Mouse (Mus musculus): ENCODE results near the gene Plk3. TPM values are rescaled to one million over a fixed set of nuclear protein-coding genes. Genes with fewer than 3 reads are reported as not detected.

Plk3 gene
- polyA plus RNA-seq, 1 experiment: 23.9 TPM

DNA sequence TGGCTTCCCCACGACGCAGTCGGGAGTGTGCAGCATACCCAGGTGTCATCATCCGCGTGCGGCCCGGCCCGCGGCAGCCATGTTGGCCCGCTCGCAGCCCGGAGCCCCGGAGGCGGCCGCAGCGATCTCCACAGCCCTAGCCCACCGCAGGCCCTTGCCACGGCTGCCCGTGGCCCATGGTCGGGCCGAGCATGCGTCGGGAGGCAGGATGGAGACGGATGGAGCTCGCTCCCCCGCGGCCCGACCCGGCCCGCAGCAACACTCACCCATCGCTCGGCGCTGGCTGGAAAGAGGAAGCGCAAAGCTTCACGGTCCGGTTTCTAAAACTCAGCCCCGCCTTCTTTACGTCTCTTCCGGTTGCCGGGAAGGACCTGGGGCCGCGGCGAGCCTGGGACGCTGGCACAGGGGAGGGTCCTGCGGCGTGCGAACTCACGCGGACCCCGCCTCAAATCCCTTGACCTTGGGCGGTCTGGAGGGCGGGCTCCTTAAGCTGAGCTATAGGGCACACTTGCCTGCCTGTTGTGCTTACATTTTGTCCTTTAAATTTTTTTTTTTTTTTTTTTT is 22.1 kb upstream of the Plk3 start, which contains the start of gene Rps8:
Gene Rps8, minus strand, starts transcription at position 452 of the 564 bp plus-strand sequence.
- Histone ChIP-seq H3K27ac (ENCODE audit: insufficient read depth, low read depth, low read length) (peak within 1 kb of the TSS; percentile 55), H3K27me3 (ENCODE audit: control insufficient read depth, insufficient read depth, low read length) (no peaks in the 10 kb centered on the region), H3K4me1 (ENCODE audit: control insufficient read depth, insufficient read depth, insufficient read length, low read length) (no peaks in the 10 kb centered on the region), H3K36me3 (ENCODE audit: control insufficient read depth, insufficient read depth, low read length) (peaks cover 36% of the 10 kb centered on the region), H3K4me3 (ENCODE audit: low read depth, low read length) (peak within 1 kb of the TSS; percentile 77)
- TF ChIP-seq CTCF (IDR thresholded peaks at IDR 0.05; ENCODE audit: extremely low read depth, insufficient read length, insufficient replicate concordance, low read depth, low read length) (no peak), POLR2A (IDR thresholded peaks at IDR 0.05; ENCODE audit: low read depth, low read length) (peak; percentile 90)
- WGBS: under 1% methylated on average over 52 of the region's 52 CpGs

DNA sequence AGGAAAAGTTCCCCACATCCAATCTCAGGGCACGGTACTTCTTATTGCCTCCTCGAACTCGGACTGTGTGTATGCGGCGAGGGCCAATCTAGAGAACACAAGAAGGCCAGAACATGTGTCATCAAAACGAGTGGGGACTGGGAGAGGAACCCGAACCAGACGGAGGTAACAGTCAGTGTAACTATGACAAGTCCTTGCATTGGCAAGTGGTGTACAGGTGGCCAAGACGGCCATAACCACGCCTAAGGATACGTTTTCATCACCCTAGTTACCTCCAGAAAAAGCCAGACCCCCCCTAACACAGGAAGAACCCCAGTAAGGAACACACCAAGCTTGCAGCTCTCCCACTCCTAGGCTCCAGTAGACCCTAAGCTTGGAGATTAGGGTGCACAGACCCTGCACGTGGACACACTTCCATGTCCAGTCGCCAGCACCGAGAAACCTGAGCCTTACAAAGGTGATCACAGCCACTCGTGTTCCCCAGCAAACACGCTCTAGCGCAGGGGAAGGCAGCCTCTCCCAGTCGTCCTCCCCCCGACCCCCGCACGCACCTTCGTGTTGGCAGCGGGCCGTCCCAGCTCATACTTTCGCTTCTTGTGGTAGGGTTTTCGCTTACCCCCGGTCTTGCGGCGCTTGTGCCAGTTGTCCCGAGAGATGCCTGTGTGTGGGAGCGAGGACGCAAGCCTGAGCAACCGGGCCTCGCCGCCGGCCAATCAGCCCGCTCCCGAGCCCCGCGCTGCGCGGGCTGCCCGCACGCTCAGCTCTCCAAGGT is 21.4 kb upstream of the Plk3 start:
- H3K27ac ChIP-seq (ENCODE audit: insufficient read depth, low read depth, low read length): peak overlapping the region; percentile 55
- H3K4me3 ChIP-seq (ENCODE audit: low read depth, low read length): peak overlapping the region; percentile 77
- H3K27me3 ChIP-seq (ENCODE audit: control insufficient read depth, insufficient read depth, low read length): no peaks in the 10 kb centered on the region
- H3K36me3 ChIP-seq (ENCODE audit: control insufficient read depth, insufficient read depth, low read length): peaks cover 42% of the 10 kb centered on the region
- TF ChIP-seq POLR2A (IDR thresholded peaks at IDR 0.05; ENCODE audit: low read depth, low read length) (no peak), CTCF (IDR thresholded peaks at IDR 0.05; ENCODE audit: extremely low read depth, insufficient read length, insufficient replicate concordance, low read depth, low read length) (no peak)
- H3K4me1 ChIP-seq (ENCODE audit: control insufficient read depth, insufficient read depth, insufficient read length, low read length): no peaks in the 10 kb centered on the region
- WGBS: under 1% methylated on average over 44 of the region's 44 CpGs

DNA sequence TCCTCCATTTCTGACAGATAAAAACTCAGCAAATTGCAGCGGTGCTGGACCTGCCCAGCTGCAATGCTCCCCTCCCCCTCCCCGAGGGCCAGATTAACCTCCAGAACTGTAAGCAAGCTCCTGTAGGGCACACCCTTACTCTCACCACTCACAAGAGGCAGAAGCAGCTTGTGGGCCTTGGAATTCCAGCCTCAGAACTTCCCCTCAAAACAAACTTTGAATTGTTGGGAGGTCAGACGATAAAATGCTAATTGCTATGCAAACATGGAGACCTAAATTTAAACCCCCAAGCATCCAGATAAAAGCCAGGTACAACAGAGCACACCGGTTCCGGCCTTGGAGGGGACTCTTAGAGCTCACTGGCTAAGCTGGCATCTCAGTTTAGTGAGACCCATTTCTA is 19.0 kb upstream of the Plk3 start:
- WGBS: 31% methylated on average over 5 of the region's 5 CpGs

DNA sequence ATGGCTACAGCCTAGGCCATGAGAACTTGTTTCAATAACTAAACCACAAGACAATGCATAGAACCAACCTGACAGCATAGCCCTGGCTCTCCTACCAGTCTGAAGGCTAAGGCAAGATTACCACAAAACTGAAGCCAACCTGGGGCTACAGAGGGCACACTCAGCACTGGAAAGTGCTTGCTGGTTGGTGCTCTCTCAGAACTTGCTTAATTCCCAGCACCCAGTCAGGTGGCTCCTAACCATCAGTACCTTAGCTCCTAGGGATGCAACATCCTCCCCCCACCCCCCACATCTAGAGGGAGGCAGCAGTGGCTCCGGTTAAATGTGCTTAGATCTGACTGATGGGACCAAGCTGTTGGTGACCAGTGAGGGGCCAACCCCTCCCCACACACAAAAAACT is 17.7 kb upstream of the Plk3 start:
- H3K27ac ChIP-seq (ENCODE audit: insufficient read depth, low read depth, low read length): no peak overlapping the region
- peaks cover 40% of the 10 kb centered on the region for H3K36me3 ChIP-seq (ENCODE audit: control insufficient read depth, insufficient read depth, low read length)

More for the DNA sequence above, 19.0 kb upstream of the Plk3 start:
- TF ChIP-seq CTCF (IDR thresholded peaks at IDR 0.05; ENCODE audit: extremely low read depth, insufficient read length, insufficient replicate concordance, low read depth, low read length) (no peak), POLR2A (IDR thresholded peaks at IDR 0.05; ENCODE audit: low read depth, low read length) (no peak)
- H3K27me3 ChIP-seq (ENCODE audit: control insufficient read depth, insufficient read depth, low read length): no peaks in the 10 kb centered on the region
- no peak overlapping the region for H3K27ac ChIP-seq (ENCODE audit: insufficient read depth, low read depth, low read length)
- H3K4me1 ChIP-seq (ENCODE audit: control insufficient read depth, insufficient read depth, insufficient read length, low read length): no peaks in the 10 kb centered on the region
- peaks cover 40% of the 10 kb centered on the region for H3K36me3 ChIP-seq (ENCODE audit: control insufficient read depth, insufficient read depth, low read length)
- H3K4me3 ChIP-seq (ENCODE audit: low read depth, low read length): no peak overlapping the region

DNA sequence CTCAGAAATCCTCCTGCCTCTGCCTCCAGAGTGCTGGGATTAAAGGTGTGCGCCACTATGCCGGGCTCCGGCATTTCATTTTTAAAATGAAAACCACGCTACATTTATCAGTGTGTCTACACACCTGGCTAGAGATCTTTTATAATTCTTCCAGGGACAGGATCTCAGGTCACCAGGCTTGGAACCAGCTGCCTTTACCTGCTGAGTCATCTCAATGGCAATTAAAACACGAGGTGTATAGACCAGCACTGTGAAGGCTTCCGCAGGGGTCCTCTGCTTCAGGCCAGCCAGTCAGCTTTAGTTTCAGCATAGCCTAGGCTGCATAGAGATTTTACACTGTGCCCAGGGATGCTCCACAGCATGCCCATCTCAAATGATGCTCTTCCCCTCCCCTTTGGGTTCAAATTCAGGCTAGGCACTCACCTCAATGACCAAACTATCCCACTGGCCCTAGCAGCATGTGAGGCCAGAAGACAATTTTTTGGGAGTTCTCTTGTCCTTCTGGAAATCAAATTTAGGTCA is 16.5 kb upstream of the Plk3 start:
- Histone ChIP-seq H3K36me3 (ENCODE audit: control insufficient read depth, insufficient read depth, low read length) (peaks cover 40% of the 10 kb centered on the region), H3K27me3 (ENCODE audit: control insufficient read depth, insufficient read depth, low read length) (no peaks in the 10 kb centered on the region), H3K4me3 (ENCODE audit: low read depth, low read length) (no peak overlapping the region), H3K27ac (ENCODE audit: insufficient read depth, low read depth, low read length) (no peak overlapping the region), H3K4me1 (ENCODE audit: control insufficient read depth, insufficient read depth, insufficient read length, low read length) (no peaks in the 10 kb centered on the region)
- WGBS: 76% methylated on average over 6 of the region's 6 CpGs
- TF ChIP-seq POLR2A (IDR thresholded peaks at IDR 0.05; ENCODE audit: low read depth, low read length): no peak

More for the DNA sequence above, 17.7 kb upstream of the Plk3 start:
- H3K27me3 ChIP-seq (ENCODE audit: control insufficient read depth, insufficient read depth, low read length): no peaks in the 10 kb centered on the region
- H3K4me1 ChIP-seq (ENCODE audit: control insufficient read depth, insufficient read depth, insufficient read length, low read length): no peaks in the 10 kb centered on the region
- H3K4me3 ChIP-seq (ENCODE audit: low read depth, low read length): no peak overlapping the region
- TF ChIP-seq POLR2A (IDR thresholded peaks at IDR 0.05; ENCODE audit: low read depth, low read length) (no peak), CTCF (IDR thresholded peaks at IDR 0.05; ENCODE audit: extremely low read depth, insufficient read length, insufficient replicate concordance, low read depth, low read length) (no peak)
- 63% methylated on average over 1 of the region's 1 CpGs for WGBS

DNA sequence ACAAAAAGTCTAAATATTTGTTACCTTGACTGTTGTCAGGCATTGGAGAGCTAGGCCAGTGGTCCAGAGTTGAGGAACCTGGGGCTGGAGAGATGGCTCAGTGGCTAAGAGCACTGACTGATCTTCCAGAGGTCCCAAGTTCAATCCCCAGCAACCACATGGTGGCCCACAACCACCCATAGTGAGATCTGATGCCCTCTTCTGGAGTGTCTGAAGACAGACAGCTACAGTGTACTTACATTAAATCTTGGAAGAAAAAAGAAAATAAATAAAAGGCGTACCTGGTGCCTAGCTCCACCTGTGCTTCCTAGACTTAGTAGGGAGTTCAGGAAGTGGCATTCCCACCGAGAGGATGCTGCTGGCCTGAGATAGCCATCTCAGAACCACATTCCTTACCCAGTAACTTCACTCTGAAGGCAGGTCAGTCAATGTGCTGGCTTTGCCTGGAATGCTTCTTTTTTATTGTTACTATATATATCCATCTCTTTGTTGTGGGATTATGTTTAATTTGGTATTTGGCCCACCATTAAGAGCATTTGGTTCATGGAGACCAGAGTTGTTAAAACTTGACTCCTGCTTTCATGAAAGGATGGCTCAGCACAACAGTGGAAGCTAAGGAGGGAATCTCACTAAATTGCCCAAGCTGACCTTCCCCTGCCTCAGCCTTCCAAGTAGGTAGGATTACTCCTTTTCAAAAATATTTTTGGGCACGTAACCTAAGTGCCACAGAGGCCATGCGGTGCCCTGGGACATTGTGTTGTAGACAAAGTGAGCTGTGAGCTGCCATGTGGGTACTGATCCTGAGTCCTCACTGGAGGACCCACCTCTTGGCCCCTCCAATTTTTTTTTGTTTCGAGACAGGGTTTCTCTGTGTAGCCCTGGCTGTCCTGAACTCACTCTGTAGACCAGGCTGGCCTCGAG is 15.8 kb upstream of the Plk3 start:
- no peaks in the 10 kb centered on the region for H3K27me3 ChIP-seq (ENCODE audit: control insufficient read depth, insufficient read depth, low read length)
- H3K4me3 ChIP-seq (ENCODE audit: low read depth, low read length): no peak overlapping the region
- no peak overlapping the region for H3K27ac ChIP-seq (ENCODE audit: insufficient read depth, low read depth, low read length)
- peaks cover 37% of the 10 kb centered on the region for H3K36me3 ChIP-seq (ENCODE audit: control insufficient read depth, insufficient read depth, low read length)
- H3K4me1 ChIP-seq (ENCODE audit: control insufficient read depth, insufficient read depth, insufficient read length, low read length): no peaks in the 10 kb centered on the region
- WGBS: 72% methylated on average over 6 of the region's 6 CpGs
- TF ChIP-seq POLR2A (IDR thresholded peaks at IDR 0.05; ENCODE audit: low read depth, low read length): no peak
- no peak for TF ChIP-seq CTCF (IDR thresholded peaks at IDR 0.05; ENCODE audit: extremely low read depth, insufficient read length, insufficient replicate concordance, low read depth, low read length)
